Mouse (Mus musculus): ENCODE data around the gene Pex11a.

DNA sequence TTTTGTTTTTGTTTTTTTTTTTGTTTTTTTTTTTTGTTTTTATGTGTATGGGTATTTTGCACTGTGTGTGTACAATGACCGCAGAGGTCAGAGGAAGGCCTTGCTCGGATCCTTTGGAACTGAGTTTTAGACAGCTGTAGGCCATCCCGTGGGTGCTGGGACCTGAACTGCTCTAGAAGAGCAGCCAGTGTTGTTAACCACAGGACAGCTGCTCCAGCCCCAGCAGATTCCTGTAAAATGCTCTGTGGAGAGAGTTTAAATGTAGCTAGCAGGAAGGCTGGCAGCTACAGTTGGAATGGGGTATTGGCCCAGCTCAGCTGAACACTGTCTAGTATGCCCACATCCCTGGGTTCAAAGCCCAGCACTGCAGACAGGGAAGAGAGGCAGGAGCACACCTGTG, 26.7 kb upstream of the Pex11a start:
- TF ChIP-seq CTCF (IDR thresholded peaks at IDR 0.05) (no peak), EP300 (IDR thresholded peaks at IDR 0.05; ENCODE audit: insufficient read depth, low read depth, low read length) (no peak)

Measured in heart, adult 2 months (tissue).